Mouse (Mus musculus): ENCODE results near the gene Med21.
A peak's percentile ranks its signal among the peaks of the same experiment; 100 is the strongest.

The Med21 gene

DNA sequence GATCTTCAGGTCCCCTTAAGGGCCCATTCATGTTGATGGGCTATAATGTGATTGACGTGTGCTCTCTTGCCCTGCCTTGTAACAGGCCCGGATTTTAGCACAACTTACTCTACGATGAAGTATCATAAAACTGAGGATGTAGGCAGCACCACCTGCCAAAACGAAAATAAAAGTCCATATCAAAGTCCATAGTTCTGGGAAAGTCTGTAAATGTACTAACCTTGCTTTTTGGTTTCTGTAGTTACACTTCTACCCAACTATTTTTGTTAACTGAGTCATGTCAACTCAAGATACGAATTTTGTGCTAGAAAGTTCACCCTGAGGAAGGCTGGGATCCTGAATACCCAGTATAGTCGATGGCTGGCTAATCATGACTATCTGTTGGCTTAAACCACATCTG, 1.4 kb upstream of the Med21 start:
- DNase-seq, result no peak

DNA sequence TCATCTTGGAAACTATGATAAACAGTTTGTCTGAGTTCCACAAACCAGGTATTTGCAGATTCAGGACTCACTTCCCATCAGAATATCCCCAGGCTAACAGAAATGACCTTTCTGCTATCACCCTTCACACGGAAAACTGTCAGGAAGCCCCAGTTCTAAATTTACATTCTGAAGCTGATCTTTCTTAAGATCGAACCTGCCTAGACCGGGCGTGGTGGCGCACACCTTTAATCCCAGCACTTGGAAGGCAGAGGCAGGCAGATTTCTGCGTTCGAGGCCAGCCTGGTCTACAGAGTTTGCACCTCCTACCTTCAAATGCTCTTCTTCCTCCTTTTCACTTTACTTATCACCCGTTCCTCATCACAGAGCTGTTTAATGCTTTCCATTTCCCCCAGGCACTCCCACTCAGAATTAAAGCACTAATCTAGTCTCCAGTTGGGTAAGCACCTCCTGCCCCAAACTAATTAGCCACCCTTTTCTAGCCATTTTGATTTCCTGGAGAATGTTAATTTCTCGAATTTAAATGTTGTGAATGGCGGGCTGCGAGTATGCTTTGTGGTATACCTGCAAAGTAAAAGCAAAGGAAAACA, 631 bp upstream of the Med21 start:
- DNase-seq, result no peak

DNA sequence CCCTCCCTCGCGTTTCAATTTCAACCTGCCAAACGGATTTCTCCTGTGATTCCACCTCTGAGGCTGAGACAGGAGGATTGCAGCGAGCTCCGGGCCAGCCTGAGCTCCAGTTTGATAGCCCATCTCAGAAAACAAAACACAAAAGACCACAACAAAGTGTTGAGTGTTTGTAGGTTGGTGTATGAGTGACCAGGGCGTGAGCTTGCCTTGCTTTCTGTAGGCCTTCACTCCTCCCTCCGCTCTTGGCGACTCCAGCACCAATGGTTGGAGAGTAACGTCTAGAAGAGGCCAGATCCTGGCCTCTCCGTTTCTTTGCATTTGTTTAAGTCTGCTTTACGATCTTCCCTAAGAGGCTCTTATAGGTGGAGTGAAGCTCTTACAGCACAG, 830 bp downstream of the Med21 start:
- DNase-seq, result peak; percentile 24 to 61

DNA sequence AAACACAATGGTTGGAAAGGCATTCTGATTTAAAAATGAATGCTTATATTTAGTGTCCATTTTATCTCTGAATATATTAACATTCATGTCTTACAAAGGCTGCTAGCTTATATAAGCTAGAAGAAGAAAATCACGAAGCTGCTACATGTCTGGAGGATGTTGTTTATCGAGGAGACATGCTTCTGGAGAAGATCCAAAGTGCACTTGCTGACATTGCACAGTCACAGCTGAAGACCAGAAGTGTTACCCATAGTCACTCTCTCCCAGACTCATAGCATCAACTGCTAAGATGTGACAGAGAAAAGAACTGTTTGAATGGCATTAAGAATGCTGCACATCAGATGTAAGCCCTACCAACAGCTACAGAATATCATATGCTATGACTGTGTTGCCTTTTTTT, 7.7 kb downstream of the Med21 start:
- DNase-seq, result peak in 1 of 2 experiments; percentile 21

DNA sequence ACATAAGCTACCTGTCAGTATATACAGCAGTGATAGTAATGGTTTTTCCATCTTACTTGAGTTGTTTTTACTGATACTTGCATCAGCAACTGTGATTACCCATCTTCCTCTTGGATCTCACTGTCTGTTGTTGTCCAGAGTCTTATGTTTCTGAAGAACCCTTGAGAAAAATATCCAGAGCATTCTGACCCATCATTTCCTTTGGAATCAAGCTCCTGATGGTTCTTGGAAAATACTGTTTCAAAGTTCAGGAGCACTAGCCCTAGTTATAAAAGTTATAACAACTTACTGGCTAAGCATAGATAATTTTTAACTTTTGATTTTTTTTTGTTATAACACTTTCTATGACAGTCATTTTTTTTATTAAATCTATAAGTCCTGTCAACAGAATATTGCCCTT, 9.1 kb downstream of the Med21 start:
- no peak for DNase-seq

GRCm38 (mm10) chr6:146653197-146653596, 10.8 kb downstream of the Med21 start:
- DNase-seq, result peak in 1 of 2 experiments; percentile 17

DNA sequence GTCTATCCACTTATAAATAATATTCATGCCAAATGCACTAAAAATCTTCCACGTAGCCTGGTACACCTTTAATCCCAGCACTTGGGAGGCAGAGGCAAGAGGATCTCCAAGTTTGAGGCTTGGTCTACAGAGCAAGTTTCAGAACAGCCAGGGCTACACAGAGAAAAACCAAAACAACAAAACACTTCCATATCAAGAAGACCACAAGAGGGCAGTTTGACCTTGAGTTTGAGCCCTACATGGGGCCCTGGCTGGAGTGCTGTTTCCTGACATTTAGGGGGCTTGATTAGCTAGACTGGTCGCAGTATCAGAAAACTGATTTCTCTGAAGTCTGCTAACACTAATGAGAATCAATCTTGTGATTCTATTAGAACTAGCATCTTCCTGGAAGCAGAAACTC, 18.2 kb downstream of the Med21 start:
- no peak for DNase-seq

- no peak for DNase-seq
These were observed 19.3 kb downstream of the Med21 start for GRCm38 (mm10) chr6:146661655-146662054.

DNA sequence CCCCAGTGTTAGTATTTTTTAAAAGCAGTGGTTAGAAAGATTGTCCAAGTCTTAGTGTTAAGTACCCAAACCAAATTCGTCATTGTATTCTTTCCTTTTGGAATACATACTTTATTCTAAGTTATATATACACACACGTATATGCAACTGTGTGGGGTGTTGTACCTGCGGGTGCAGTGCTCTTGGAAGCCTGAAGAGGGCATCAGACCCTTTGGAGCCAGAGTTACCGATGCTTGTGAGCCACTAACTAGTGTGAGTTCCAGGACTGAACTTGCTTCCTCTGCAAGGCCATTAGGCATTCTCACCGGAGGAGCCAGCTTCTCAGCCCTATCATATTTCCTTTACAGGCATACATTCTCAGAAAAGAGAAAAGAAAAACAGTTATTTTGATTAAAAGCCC, 20.3 kb downstream of the Med21 start:
- peak; percentile 57 to 61 for DNase-seq

DNA sequence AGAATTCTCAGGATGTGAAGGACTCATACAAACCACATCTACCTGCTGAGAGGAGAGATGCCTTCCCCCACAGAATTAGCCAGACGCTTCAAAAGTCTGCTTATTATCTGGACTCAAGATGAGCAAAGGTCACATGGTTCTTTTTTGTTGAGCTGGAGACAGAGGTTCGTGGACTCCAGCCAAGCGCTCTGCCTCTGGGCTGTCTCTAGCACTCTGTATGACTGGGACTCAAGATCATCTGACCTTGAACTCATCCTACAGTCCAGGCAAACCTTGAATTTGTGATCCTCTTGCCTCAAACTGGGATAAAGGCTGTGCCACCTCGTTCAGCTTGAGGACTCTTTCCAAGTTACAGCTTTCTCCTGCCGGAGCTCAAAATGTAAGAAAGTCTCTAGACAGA, 21.8 kb downstream of the Med21 start:
- DNase-seq, result peak; percentile 74 to 76

DNA sequence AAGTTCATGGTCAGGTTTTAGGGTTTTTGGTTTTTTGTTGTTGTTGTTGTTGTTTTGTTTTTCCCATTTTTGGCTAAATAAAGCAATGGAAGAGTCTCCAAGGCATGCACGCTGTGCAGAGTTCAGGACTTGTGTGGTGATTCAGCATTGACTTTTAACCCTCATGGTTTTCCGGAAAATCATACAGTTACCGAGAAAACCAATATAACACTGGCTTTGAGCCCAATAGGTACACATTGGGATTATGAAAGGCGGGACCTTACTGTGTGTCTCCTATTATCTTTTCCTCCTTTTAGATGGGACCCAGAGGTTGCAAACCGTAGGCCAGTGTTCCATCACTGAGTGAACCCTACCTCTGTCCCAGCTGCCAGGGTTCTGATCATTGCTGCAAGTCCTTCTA, 22.6 kb downstream of the Med21 start:
- DNase-seq, result no peak

- DNase-seq, result no peak
These were observed 23.1 kb downstream of the Med21 start for GRCm38 (mm10) chr6:146665408-146665807.

- no peak for DNase-seq
These were observed 24.5 kb downstream of the Med21 start for GRCm38 (mm10) chr6:146666811-146667210.

- no peak for DNase-seq
These were observed 26.3 kb downstream of the Med21 start for GRCm38 (mm10) chr6:146668606-146669005.

- DNase-seq, result no peak
These were observed 28.9 kb downstream of the Med21 start for GRCm38 (mm10) chr6:146670956-146671855.

DNA sequence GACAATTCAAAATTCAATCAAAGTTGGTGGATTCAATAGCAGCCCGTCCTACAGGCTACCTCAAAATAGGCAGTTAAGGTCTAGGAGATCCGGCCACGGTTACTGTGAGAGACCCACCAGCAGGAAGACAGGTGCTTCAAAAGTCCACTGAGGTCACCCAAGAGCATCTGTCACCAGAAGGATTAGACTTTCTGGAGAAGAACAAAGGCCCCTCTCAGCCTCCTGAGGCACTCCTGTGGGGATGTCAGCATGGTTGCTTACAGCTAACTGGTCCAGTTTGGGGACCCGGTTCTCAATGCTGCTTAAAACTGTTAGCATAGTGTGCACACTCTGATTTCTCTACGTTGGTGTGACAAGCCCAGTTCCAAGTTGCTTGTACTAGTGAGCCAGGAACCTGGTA, 29.8 kb downstream of the Med21 start:
- no peak for DNase-seq

DNA sequence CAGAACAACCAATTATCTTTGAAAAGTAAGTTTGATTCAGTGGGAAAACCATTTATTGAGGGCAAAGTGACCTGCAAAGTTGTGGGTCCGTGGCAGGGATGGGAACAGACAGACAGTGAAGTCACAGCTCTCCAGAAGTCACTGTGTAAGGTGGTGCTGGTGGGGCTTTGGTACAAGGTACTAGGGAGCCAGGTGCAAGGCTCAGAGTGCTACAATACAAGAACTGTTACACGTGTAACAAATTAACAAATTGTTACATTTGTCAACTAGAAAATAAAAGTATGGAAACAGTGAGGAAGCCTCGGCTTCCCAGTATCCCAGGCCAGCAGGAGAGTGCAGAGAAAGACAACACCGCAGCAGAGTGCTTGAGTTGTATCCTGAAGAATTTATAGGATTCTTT, 31.3 kb downstream of the Med21 start:
- no peak for DNase-seq

GRCm38 (mm10) chr6:146674420-146674819, 32.1 kb downstream of the Med21 start:
- no peak for DNase-seq

DNA sequence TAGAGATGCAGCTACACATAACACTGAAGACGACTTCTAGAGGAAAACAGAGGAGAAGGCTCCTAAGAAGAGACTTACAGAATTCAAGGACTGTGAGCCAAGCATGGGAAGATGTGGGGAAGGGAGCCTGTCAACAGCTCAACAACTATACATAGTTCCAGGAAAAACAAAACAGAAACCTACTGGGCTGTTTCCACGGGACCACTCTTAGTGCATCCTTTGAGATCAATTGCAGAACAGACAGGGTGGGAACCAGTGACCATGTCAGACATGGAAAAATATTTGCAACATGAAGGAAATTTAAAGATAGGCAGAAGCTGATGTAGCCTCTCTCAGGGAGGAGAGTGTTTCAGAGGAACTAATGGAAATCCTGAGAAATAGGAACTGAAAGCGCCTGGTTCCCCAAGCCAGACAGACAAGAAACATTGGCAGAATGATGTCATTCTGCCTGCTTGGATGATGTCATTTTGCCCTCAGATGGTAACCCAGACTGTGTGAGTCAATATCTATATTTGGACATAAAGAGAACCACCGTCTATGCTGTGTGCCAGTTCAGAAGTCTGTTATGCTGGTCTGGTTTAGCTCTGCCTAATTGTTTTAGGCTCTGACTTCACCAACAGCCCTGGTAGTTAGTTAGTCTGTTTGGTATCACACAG, 32.7 kb downstream of the Med21 start:
- no peak for DNase-seq

DNA sequence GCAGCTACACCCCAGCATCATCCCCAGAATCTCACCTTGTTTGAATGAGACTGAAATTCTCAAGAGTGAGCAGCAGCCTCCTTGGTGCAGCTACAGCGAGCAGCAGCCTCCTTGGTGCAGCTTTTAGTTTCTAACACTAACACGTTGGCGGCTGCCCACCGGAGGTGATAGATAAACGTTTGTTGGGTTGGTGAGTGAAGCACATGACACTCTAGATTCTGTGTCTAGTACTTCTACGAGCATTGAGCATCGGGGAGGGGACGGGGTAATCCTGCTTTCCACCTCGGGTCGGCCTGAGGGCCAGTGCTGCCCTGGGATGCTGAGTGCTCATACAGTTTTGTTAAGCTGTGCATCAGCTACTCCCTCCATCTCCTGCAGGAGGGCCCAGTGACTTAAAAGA, 34.6 kb downstream of the Med21 start:
- peak in 1 of 2 experiments; percentile 14 for DNase-seq

DNA sequence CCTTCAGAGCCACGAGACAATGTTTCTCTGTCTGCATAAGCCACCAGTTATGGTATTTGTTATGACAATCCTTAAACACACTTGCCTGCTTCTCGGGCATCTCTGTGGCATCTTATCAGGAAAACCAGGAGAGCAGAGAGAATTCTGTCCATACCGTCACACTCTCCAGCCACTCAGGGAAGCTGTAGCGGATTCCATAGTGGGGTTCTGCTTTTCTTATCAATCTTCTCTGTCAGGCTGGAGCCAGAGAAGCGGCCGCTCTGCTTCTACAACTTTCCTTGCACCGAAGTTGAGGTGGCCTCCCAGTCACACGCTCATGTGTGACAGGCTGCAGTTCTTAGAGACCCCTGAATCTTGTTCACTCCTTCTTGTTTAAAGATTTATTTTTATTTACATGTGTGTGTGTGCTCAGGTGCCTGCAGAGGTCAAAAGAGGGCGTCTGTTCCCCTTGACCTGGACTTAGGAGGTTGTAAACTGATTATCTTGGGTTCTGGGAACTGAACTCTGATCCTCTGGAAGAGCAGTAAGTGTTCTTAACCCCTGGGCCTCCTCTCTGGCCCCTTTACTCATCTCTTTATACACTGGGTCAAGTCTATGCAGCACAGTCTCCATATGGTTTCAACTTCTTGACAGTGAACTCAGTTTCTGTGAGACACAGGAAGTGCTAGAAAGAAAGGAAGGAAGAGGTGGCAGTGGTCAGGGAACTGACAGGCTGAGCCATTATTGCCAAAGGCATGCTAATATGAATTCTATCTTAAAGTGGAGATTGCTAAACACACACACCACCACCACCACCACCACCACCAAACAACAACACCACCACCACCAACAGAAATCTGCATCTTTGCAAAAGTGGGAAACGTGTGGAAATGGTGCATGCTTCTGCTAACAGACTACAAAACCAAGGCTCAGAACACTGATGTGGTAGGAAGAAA, 36.1 kb downstream of the Med21 start:
- peak in 1 of 2 experiments; percentile 5 for DNase-seq

- DNase-seq, result peak in 1 of 2 experiments; percentile 40
These were observed 41.5 kb downstream of the Med21 start for GRCm38 (mm10) chr6:146683881-146684280.

Data from kidney, postnatal 25 days (tissue).